Mouse (Mus musculus): ENCODE measurements at regions not wholly inside any gene's neighbourhood (a gene's known extent, or its start where the extent isn't known, plus 50 kb on each side); places are given as distances from the start of the nearest gene placed in this dataset.

- DNase-seq = no peak
These were observed 212.6 kb downstream of the Pik3r1 start for GRCm38 (mm10) chr13:101555371-101555874.

GRCm38 (mm10) chr13:101553131-101553549, 214.9 kb downstream of the Pik3r1 start:
- DNase-seq = no peak

GRCm38 (mm10) chr13:101552451-101552850, 215.6 kb downstream of the Pik3r1 start:
- no peak for DNase-seq

- no peak for DNase-seq
These were observed 216.9 kb downstream of the Pik3r1 start for GRCm38 (mm10) chr13:101551068-101551467.

GRCm38 (mm10) chr13:101550526-101550925, 217.5 kb downstream of the Pik3r1 start:
- no peak for DNase-seq

GRCm38 (mm10) chr13:101547887-101548286, 220.1 kb downstream of the Pik3r1 start:
- DNase-seq = no peak

- DNase-seq = no peak
These were observed 220.7 kb downstream of the Pik3r1 start for GRCm38 (mm10) chr13:101547365-101547764.

- DNase-seq = peak; percentile 15
These were observed 222.5 kb downstream of the Pik3r1 start for GRCm38 (mm10) chr13:101545344-101546181.

- DNase-seq = no peak
These were observed 227.4 kb downstream of the Pik3r1 start for GRCm38 (mm10) chr13:101540391-101541191.

- no peak for DNase-seq
These were observed 229.9 kb downstream of the Pik3r1 start for GRCm38 (mm10) chr13:101538110-101538509.

GRCm38 (mm10) chr13:101536019-101536418, 232.0 kb downstream of the Pik3r1 start:
- DNase-seq = no peak

GRCm38 (mm10) chr13:101535331-101535866, 232.6 kb downstream of the Pik3r1 start:
- no peak for DNase-seq

- no peak for DNase-seq
These were observed 233.5 kb downstream of the Pik3r1 start for GRCm38 (mm10) chr13:101534490-101534889.

GRCm38 (mm10) chr13:101532913-101533312, 235.1 kb downstream of the Pik3r1 start:
- DNase-seq = no peak

GRCm38 (mm10) chr13:101527691-101528090, 240.3 kb downstream of the Pik3r1 start:
- no peak for DNase-seq

- DNase-seq = no peak
These were observed 243.2 kb downstream of the Pik3r1 start for GRCm38 (mm10) chr13:101524781-101525180.

- DNase-seq = no peak
These were observed 243.8 kb downstream of the Pik3r1 start for GRCm38 (mm10) chr13:101524223-101524622.

GRCm38 (mm10) chr13:101523492-101523891, 244.5 kb downstream of the Pik3r1 start:
- no peak for DNase-seq

GRCm38 (mm10) chr13:101522597-101522996, 245.4 kb downstream of the Pik3r1 start:
- no peak for DNase-seq

- DNase-seq = no peak
These were observed 254.7 kb downstream of the Pik3r1 start for GRCm38 (mm10) chr13:101513354-101513753.

GRCm38 (mm10) chr13:101509946-101510345, 258.1 kb downstream of the Pik3r1 start:
- DNase-seq = no peak

GRCm38 (mm10) chr13:101508331-101508730, 259.7 kb downstream of the Pik3r1 start:
- DNase-seq = no peak

GRCm38 (mm10) chr13:101506696-101507095, 261.3 kb downstream of the Pik3r1 start:
- no peak for DNase-seq

All from gastrocnemius, postnatal 25 days (tissue).